Mouse (Mus musculus) liver, embryonic 14.5 days (tissue): ENCODE data around the gene Tceal5.

Experiments
- CTCF ChIP-seq: IDR thresholded peaks from 2 replicates; pipeline ENCODE4 v1.5.1; 2016; ENCODE audit warnings: antibody characterized with exemption, low read depth, control low read depth
- EP300 ChIP-seq: IDR thresholded peaks from 2 replicates; pipeline ENCODE4 v1.6.1; 2016; ENCODE audit warnings: antibody characterized with exemption, low read depth

GRCm38 (mm10) chrX:136171189-136172117 is 32.2 kb downstream of the Tceal5 start:
- TF ChIP-seq CTCF (peak; percentile 11; the same call in 1 of the 2 replicates), EP300 (no peak)
